Comparison of ENCODE assay signal across 15 mouse cellular contexts in the genomic region with DNA sequence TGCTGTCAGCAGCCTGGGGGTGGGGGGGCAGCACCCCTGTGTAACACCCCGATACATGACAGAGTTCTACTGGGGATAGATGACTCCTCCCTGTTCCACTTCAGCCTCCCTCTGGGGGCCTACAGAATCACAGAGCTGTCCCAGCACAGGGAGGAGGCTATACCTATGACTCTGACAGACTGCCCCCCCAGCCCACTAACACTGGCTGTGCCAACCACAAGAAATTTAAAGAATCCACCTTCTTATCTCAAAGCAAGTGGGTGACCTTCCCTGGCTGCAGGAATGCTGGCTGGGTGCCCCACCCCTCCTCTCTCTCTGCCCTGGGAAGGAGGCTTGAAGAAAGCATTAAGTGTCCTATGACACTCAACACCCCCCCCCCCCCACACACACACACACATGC. TPM values are rescaled to one million over a fixed set of nuclear protein-coding genes. Genes with fewer than 3 reads are reported as not detected.
DNase-seq lines count a peak whose midpoint lies in the region; ATAC-seq and TF ChIP-seq lines count a peak whose summit lies in the region.
"Had no signal": no experiment of that assay in that cellular context is flagged by ENCODE, and none has a peak within 500 bp of the region (broad histone marks: within the 10 kb centered on the region; RNA-seq: fewer than 3 reads in every experiment).

No protein-coding gene starts in this region.

- TF ChIP-seq EP300 in lung, postnatal 0 days (IDR thresholded peaks at IDR 0.05), result peak; percentile 88

- no peaks in the 10 kb centered on the region for H3K9me3 ChIP-seq in heart, embryonic 11.5 days (replicated peaks; ENCODE audit: control insufficient read depth, low read length)
- H3K9me3 ChIP-seq in heart, embryonic 13.5 days, result no peaks in the 10 kb centered on the region
- H3K9me3 ChIP-seq in lung, postnatal 0 days (ENCODE audit: low read length), result no peaks in the 10 kb centered on the region
- H3K9me3 ChIP-seq: embryonic facial prominence, embryonic 13.5 days; forebrain, embryonic 15.5 days; kidney, embryonic 15.5 days; limb, embryonic 12.5 days had no signal

- H3K9ac ChIP-seq in heart, embryonic 11.5 days (ENCODE audit: low read depth, low read length), result no peak overlapping the region
- no peak overlapping the region; the same call in 1 of the 2 replicates for H3K9ac ChIP-seq in heart, embryonic 13.5 days
- no peak overlapping the region for H3K9ac ChIP-seq in lung, postnatal 0 days (replicated peaks; ENCODE audit: low read depth)
- H3K9ac ChIP-seq: embryonic facial prominence, embryonic 13.5 days; forebrain, embryonic 15.5 days; kidney, embryonic 15.5 days; limb, embryonic 12.5 days had no signal

- in situ Hi-C loops in Patski (cut with MboI; ENCODE audit: low pct_unique_long_range_greater_than_20kb), result loop anchor here (5.0 to 10.0 kb wide), 2 partner anchors 426 to 518 kb away; no protein-coding TSS in a partner anchor

- H3K27me3 ChIP-seq in heart, embryonic 11.5 days (ENCODE audit: control insufficient read depth, insufficient read depth, low read length), result peaks cover 32% of the 10 kb centered on the region
- H3K27me3 ChIP-seq in Patski, result no peaks in the 10 kb centered on the region
- peaks cover 46% of the 10 kb centered on the region for H3K27me3 ChIP-seq in heart, embryonic 13.5 days (replicated peaks)
- H3K27me3 ChIP-seq in lung, postnatal 0 days (replicated peaks; ENCODE audit: insufficient read depth, low read length), result 0 out of 2 replicates have a peak, but pooled peaks cover 8% of the 10 kb centered on the region

- H3K4me3 ChIP-seq in heart, embryonic 11.5 days (ENCODE audit: low read depth, low read length), result no peak overlapping the region
- no peak overlapping the region for H3K4me3 ChIP-seq in heart, embryonic 13.5 days
- no peak overlapping the region for H3K4me3 ChIP-seq in lung, postnatal 0 days (ENCODE audit: low read depth, low read length)
- H3K4me3 ChIP-seq: embryonic facial prominence, embryonic 13.5 days; forebrain, embryonic 15.5 days; kidney, embryonic 15.5 days; limb, embryonic 12.5 days had no signal

- WGBS in heart, embryonic 11.5 days (ENCODE audit: insufficient replicate concordance), result 33% methylated on average over 1 of the region's 1 CpGs
- WGBS in heart, embryonic 13.5 days, result 29% methylated on average over 1 of the region's 1 CpGs
- 47% methylated on average over 1 of the region's 1 CpGs for WGBS in lung, postnatal 0 days

- H3K36me3 ChIP-seq in heart, embryonic 11.5 days (ENCODE audit: control insufficient read depth, insufficient read depth, low read length), result no peaks in the 10 kb centered on the region
- H3K36me3 ChIP-seq in heart, embryonic 13.5 days, result no peaks in the 10 kb centered on the region
- no peaks in the 10 kb centered on the region for H3K36me3 ChIP-seq in lung, postnatal 0 days (ENCODE audit: insufficient read depth, low read length)
- H3K36me3 ChIP-seq: embryonic facial prominence, embryonic 13.5 days; forebrain, embryonic 15.5 days; kidney, embryonic 15.5 days had no signal

- POLR2A ChIA-PET in Patski (lab: Charles Lee), result interaction anchor here (1.0 kb wide), 1 partner anchor 16 kb away, joined by 6 read pairs; no protein-coding TSS in a partner anchor

- no peak; the same call in 1 of the 2 replicates for ATAC-seq in heart, embryonic 11.5 days (replicated peaks; ENCODE audit: insufficient number of reproducible peaks, low FRiP score, low TSS enrichment)
- peak; percentile 19 for ATAC-seq in Patski
- 0 out of 2 replicates have a peak, but pooled peaks have one; percentile 13 for ATAC-seq in heart, embryonic 13.5 days (ENCODE audit: extremely low read depth, insufficient number of reproducible peaks, low FRiP score, low TSS enrichment)
- ATAC-seq in lung, postnatal 0 days, result peak; percentile 81
- no peak for ATAC-seq in megakaryocyte, adult 5-6 weeks (ENCODE audit: poor library complexity, severe bottlenecking)
- ATAC-seq: forebrain, embryonic 15.5 days; hindbrain, postnatal 0 days had no signal

- CTCF ChIA-PET in Patski (lab: Charles Lee), result interaction anchor here (0.9 to 1.0 kb wide), 2 partner anchors 10 to 422 kb away, joined by 3 read pairs; no protein-coding TSS in a partner anchor

- H3K4me1 ChIP-seq in heart, embryonic 11.5 days (ENCODE audit: control insufficient read depth, insufficient read depth, low read length), result peaks cover 27% of the 10 kb centered on the region
- H3K4me1 ChIP-seq in heart, embryonic 13.5 days, result peaks cover 57% of the 10 kb centered on the region
- no peaks in the 10 kb centered on the region; the same call in 1 of the 2 replicates for H3K4me1 ChIP-seq in lung, postnatal 0 days (ENCODE audit: insufficient read depth, low read depth, low read length)

- no peak for TF ChIP-seq CTCF in Patski (IDR thresholded peaks at IDR 0.05)
- no peak for TF ChIP-seq CTCF in lung, postnatal 0 days (IDR thresholded peaks at IDR 0.05)

- H3K4me2 ChIP-seq in heart, embryonic 11.5 days, result peak overlapping the region; percentile 8; the same call in 1 of the 2 replicates
- peak overlapping the region; percentile 27 for H3K4me2 ChIP-seq in heart, embryonic 13.5 days
- no peak overlapping the region for H3K4me2 ChIP-seq in lung, postnatal 0 days (replicated peaks; ENCODE audit: low read depth, low read length)
- H3K4me2 ChIP-seq: embryonic facial prominence, embryonic 13.5 days; forebrain, embryonic 15.5 days; kidney, embryonic 15.5 days; limb, embryonic 12.5 days had no signal

- H3K27ac ChIP-seq in heart, embryonic 11.5 days (ENCODE audit: low read depth, low read length), result 0 out of 2 replicates have a peak overlapping the region, but pooled peaks have one; percentile 15
- peak overlapping the region; percentile 65 for H3K27ac ChIP-seq in heart, embryonic 13.5 days (replicated peaks)
- H3K27ac ChIP-seq in lung, postnatal 0 days (ENCODE audit: low read length), result peak overlapping the region; percentile 58
- H3K27ac ChIP-seq: embryonic facial prominence, embryonic 13.5 days; forebrain, embryonic 15.5 days; hindbrain, postnatal 0 days; kidney, embryonic 15.5 days; limb, embryonic 12.5 days had no signal

- no peak for DNase-seq in heart, adult 9 months (ENCODE audit: low spot score in 2 of 2)
- DNase-seq in Patski (ENCODE audit: low read depth, low spot score), result no peak
- peak; percentile 86 for DNase-seq in lung, postnatal 0 days (ENCODE audit: low spot score)
- no peak for DNase-seq in spleen, postnatal 14 days (ENCODE audit: low spot score in 2 of 2)
- DNase-seq in frontal cortex, adult 2 months (ENCODE audit: extremely low spot score in 1 of 2, low spot score in 1 of 2), result no peak
- DNase-seq: cerebellum, postnatal 25 days; gastrocnemius, postnatal 25 days had no signal

RNA-seq across cellular contexts. Expression of gene Fgf18, which starts 4.4 kb away (rescaled TPM):
- 1.8 and 2.5 TPM in 2 replicates for polyA plus RNA-seq in heart, embryonic 11.5 days (2014; fragmentation: Nextera tagmentation; extraction: Ambion mirVana)
- 4.3 TPM for polyA plus RNA-seq in Patski (2021)
- polyA plus RNA-seq in heart, embryonic 13.5 days (2015; fragmentation: Nextera tagmentation; extraction: Ambion mirVana), result 3.3 and 4.3 TPM in 2 replicates
- polyA plus RNA-seq in lung, postnatal 0 days (2015; fragmentation: Nextera tagmentation; extraction: Ambion mirVana), result 19.5 and 20.6 TPM in 2 replicates
- not detected in 2 replicates for total RNA-seq in megakaryocyte, adult 5-6 weeks (2015)
- total RNA-seq in megakaryocyte, adult 5-6 weeks (2017), result not detected in 2 replicates
- polyA plus RNA-seq in frontal cortex, adult 2 months (2012; rRNA removed), result 0.82 and 0.94 TPM in 2 replicates

RNA-seq across cellular contexts. Expression of gene Npm1, which starts 20.2 kb away (rescaled TPM):
- polyA plus RNA-seq in heart, embryonic 11.5 days (2014; fragmentation: Nextera tagmentation; extraction: Ambion mirVana), result 632 and 689 TPM in 2 replicates
- 908 TPM for polyA plus RNA-seq in Patski (2021)
- polyA plus RNA-seq in heart, embryonic 13.5 days (2015; fragmentation: Nextera tagmentation; extraction: Ambion mirVana), result 532 and 581 TPM in 2 replicates
- 277 and 284 TPM in 2 replicates for polyA plus RNA-seq in lung, postnatal 0 days (2015; fragmentation: Nextera tagmentation; extraction: Ambion mirVana)
- total RNA-seq in megakaryocyte, adult 5-6 weeks (2015), result 717 and 796 TPM in 2 replicates
- 1,083 and 1,097 TPM in 2 replicates for total RNA-seq in megakaryocyte, adult 5-6 weeks (2017)
- polyA plus RNA-seq in frontal cortex, adult 2 months (2012; rRNA removed), result 229 and 238 TPM in 2 replicates

Comparison
In these comparisons a context has a peak if more than half of its experiments do, and no peak if none do; other contexts are left out.
1. ATAC-seq: peak in Patski (single experiment), heart, embryonic 13.5 days (single experiment) and lung, postnatal 0 days (single experiment); none in heart, embryonic 11.5 days (single experiment) and megakaryocyte, adult 5-6 weeks (single experiment).
2. H3K27ac ChIP-seq: peak in every context shown above with its lines; median percentile 65 in heart, embryonic 13.5 days; 58 in lung, postnatal 0 days; 15 in heart, embryonic 11.5 days.